ENCODE assay signal across 7 mouse cellular contexts in genomic region chr9:75038357-75038688, GRCm38 (mm10). TPM values are rescaled to one million over a fixed set of nuclear protein-coding genes. Genes with fewer than 3 reads are reported as not detected.
DNase-seq lines count a peak whose midpoint lies in the region; ATAC-seq and TF ChIP-seq lines count a peak whose summit lies in the region.

No protein-coding gene starts in this region.

- TF ChIP-seq POLR2A in spleen, adult 2 months (IDR thresholded peaks at IDR 0.05; ENCODE audit: low read depth, low read length): no peak

- no peaks in the 10 kb centered on the region for H3K9me3 ChIP-seq in limb, embryonic 15.5 days
- H3K9me3 ChIP-seq in stomach, postnatal 0 days (ENCODE audit: control insufficient read depth, low read length): no peaks in the 10 kb centered on the region

- no peaks in the 10 kb centered on the region for H3K27me3 ChIP-seq in spleen, adult 2 months (ENCODE audit: control insufficient read depth, insufficient read depth, low read length)
- no peaks in the 10 kb centered on the region for H3K27me3 ChIP-seq in limb, embryonic 15.5 days
- H3K27me3 ChIP-seq in stomach, postnatal 0 days (ENCODE audit: control insufficient read depth, insufficient read depth, low read length): no peaks in the 10 kb centered on the region

- peak overlapping the region; percentile 95 for H3K4me3 ChIP-seq in spleen, adult 2 months (ENCODE audit: extremely low read depth, insufficient read depth, insufficient read length)
- H3K4me3 ChIP-seq in limb, embryonic 15.5 days: peak overlapping the region; percentile 75
- peak overlapping the region; percentile 97 for H3K4me3 ChIP-seq in stomach, postnatal 0 days (ENCODE audit: low read depth, low read length)

- DNase-seq in spleen, adult 2 months (ENCODE audit: low read depth in 1 of 2, low spot score in 2 of 2): no peak
- DNase-seq in spleen, postnatal 14 days (ENCODE audit: low spot score in 2 of 2): no peak
- no peak for DNase-seq in stomach, postnatal 0 days (ENCODE audit: low spot score)
- DNase-seq in gastrocnemius, postnatal 4 days (ENCODE audit: low spot score in 2 of 2): no peak
- no peak for DNase-seq in cerebellum, postnatal 25 days

- H3K27ac ChIP-seq in spleen, adult 2 months (ENCODE audit: insufficient read depth, low read length): no peak overlapping the region
- no peak overlapping the region for H3K27ac ChIP-seq in limb, embryonic 15.5 days
- peak overlapping the region; percentile 91; the same call in 1 of the 2 replicates for H3K27ac ChIP-seq in stomach, postnatal 0 days (replicated peaks)

- H3K4me1 ChIP-seq in spleen, adult 2 months (ENCODE audit: control insufficient read depth, insufficient read depth, insufficient read length): peaks cover 4% of the 10 kb centered on the region; the same call in 1 of the 2 replicates
- H3K4me1 ChIP-seq in limb, embryonic 15.5 days: peaks cover 11% of the 10 kb centered on the region
- H3K4me1 ChIP-seq in stomach, postnatal 0 days (replicated peaks; ENCODE audit: control insufficient read depth, insufficient read depth): no peaks in the 10 kb centered on the region

- no peak for TF ChIP-seq CTCF in spleen, adult 2 months (IDR thresholded peaks at IDR 0.05; ENCODE audit: extremely low read depth, insufficient read depth, insufficient read length, insufficient replicate concordance)
- TF ChIP-seq CTCF in stomach, postnatal 0 days (IDR thresholded peaks at IDR 0.05; ENCODE audit: low read depth): no peak

- no peaks in the 10 kb centered on the region; the same call in 1 of the 2 replicates for H3K36me3 ChIP-seq in spleen, adult 2 months (ENCODE audit: control insufficient read depth, insufficient read depth, low read length)
- 0 out of 2 replicates have a peak, but pooled peaks cover 3% of the 10 kb centered on the region for H3K36me3 ChIP-seq in limb, embryonic 15.5 days
- H3K36me3 ChIP-seq in stomach, postnatal 0 days (ENCODE audit: control insufficient read depth, insufficient read depth, low read length): no peaks in the 10 kb centered on the region

- ATAC-seq in erythroid progenitor cell, adult 5-6 weeks (replicated peaks; ENCODE audit: low FRiP score, poor library complexity, severe bottlenecking): peak; percentile 26; the same call in 1 of the 2 replicates
- no peak for ATAC-seq in limb, embryonic 15.5 days (ENCODE audit: insufficient number of reproducible peaks, low FRiP score, low TSS enrichment, low read depth)
- no peak for ATAC-seq in stomach, postnatal 0 days (ENCODE audit: low FRiP score, low TSS enrichment)

- H3K9ac ChIP-seq in limb, embryonic 15.5 days: peak overlapping the region; percentile 84
- H3K9ac ChIP-seq in stomach, postnatal 0 days (ENCODE audit: low read length): peak overlapping the region; percentile 97

- TF ChIP-seq EP300 in stomach, postnatal 0 days (optimal IDR thresholded peaks at IDR 0.05): no peak

- WGBS in spleen, adult 2 months: 1% methylated on average over 10 of the region's 10 CpGs
- 1% methylated on average over 10 of the region's 10 CpGs for WGBS in limb, embryonic 15.5 days
- 1% methylated on average over 10 of the region's 10 CpGs for WGBS in stomach, postnatal 0 days

- H3K4me2 ChIP-seq in limb, embryonic 15.5 days: peak overlapping the region; percentile 53
- H3K4me2 ChIP-seq in stomach, postnatal 0 days (replicated peaks; ENCODE audit: low read depth): peak overlapping the region; percentile 67

RNA-seq across cellular contexts. Expression of gene Arpp19, which starts 0.9 kb away (rescaled TPM):
- 4.7 and 6.1 TPM in 2 replicates for polyA plus RNA-seq in spleen, adult 2 months (2012; rRNA removed)
- total RNA-seq in erythroid progenitor cell, adult 5-6 weeks (2015; ENCODE audit: low replicate concordance): 38.6 and 75.5 TPM in 2 replicates
- 31.5 and 39.5 TPM in 2 replicates for total RNA-seq in erythroid progenitor cell, adult 5-6 weeks (2017; ENCODE audit: low replicate concordance)
- polyA plus RNA-seq in limb, embryonic 15.5 days (2015; fragmentation: Nextera tagmentation; extraction: Ambion mirVana): 255 and 269 TPM in 2 replicates
- 301 and 327 TPM in 2 replicates for polyA plus RNA-seq in stomach, postnatal 0 days (2015; fragmentation: Nextera tagmentation; extraction: Ambion mirVana)
- 100 to 1,000 TPM; 147 to 167 TPM for total RNA-seq in gastrocnemius, postnatal 4 days (2021)

RNA-seq across cellular contexts. Expression of gene Myo5a, which starts 32.5 kb away (rescaled TPM):
- 8.9 and 11.1 TPM in 2 replicates for polyA plus RNA-seq in spleen, adult 2 months (2012; rRNA removed)
- total RNA-seq in erythroid progenitor cell, adult 5-6 weeks (2015; ENCODE audit: low replicate concordance): 9.4 and 15.5 TPM in 2 replicates
- 12.2 and 19.0 TPM in 2 replicates for total RNA-seq in erythroid progenitor cell, adult 5-6 weeks (2017; ENCODE audit: low replicate concordance)
- 15.3 and 17.8 TPM in 2 replicates for polyA plus RNA-seq in limb, embryonic 15.5 days (2015; fragmentation: Nextera tagmentation; extraction: Ambion mirVana)
- polyA plus RNA-seq in stomach, postnatal 0 days (2015; fragmentation: Nextera tagmentation; extraction: Ambion mirVana): 4.3 and 4.9 TPM in 2 replicates
- 10 to 100 TPM; 38.8 to 39.1 TPM for total RNA-seq in gastrocnemius, postnatal 4 days (2021)

Comparison
In these comparisons a context has a peak if more than half of its experiments do, and no peak if none do; other contexts are left out.
1. RNA of gene Arpp19, which starts 0.9 kb away (polyA plus RNA-seq): 301 to 327 TPM in stomach, postnatal 0 days and 255 to 269 TPM in limb, embryonic 15.5 days; 4.7 to 6.1 TPM in spleen, adult 2 months; every median in the first group is over 10 times any median in the second.
2. Peak in every context shown above with its lines, with median percentiles within 50 percentile points of each other: H3K4me3 ChIP-seq.